Mouse (Mus musculus) small intestine, adult 2 months (tissue): Measurements from ENCODE around the gene Slc7a5. TPM values are rescaled to one million over a fixed set of nuclear protein-coding genes. Genes with fewer than 3 reads are reported as not detected.

Source experiments
- H3K27ac ChIP-seq: fragments of 200-500 bp; 2 replicates; pipeline ENCODE4 v1.5.1; 2012; ENCODE audit warnings: low read depth, low read length, control low read depth, inconsistent platforms; ENCODE audit not compliant: insufficient read depth
- H3K27me3 ChIP-seq: fragments of 200-500 bp; 2 replicates; pipeline ENCODE4 v1.6.1; 2012; ENCODE audit warnings: mild to moderate bottlenecking, moderate library complexity, low read length, inconsistent platforms; ENCODE audit not compliant: control insufficient read depth, insufficient read depth
- H3K36me3 ChIP-seq: fragments of 200-500 bp; 2 replicates; pipeline ENCODE4 v1.6.1; 2012; ENCODE audit warnings: mild to moderate bottlenecking, low read length, control low read depth, inconsistent platforms; ENCODE audit not compliant: control insufficient read depth, insufficient read depth
- H3K4me1 ChIP-seq: fragments of 200-500 bp; 2 replicates; pipeline ENCODE4 v1.6.1; 2012; ENCODE audit warnings: low read length, inconsistent platforms, mixed read lengths; ENCODE audit not compliant: control insufficient read depth, insufficient read depth, insufficient read length
- H3K4me3 ChIP-seq: fragments of 200-500 bp; 2 replicates; pipeline ENCODE4 v1.5.1; 2012; ENCODE audit warnings: low read depth, mild to moderate bottlenecking, control low read depth, inconsistent platforms, low read length, moderate library complexity
- CTCF ChIP-seq: fragments of 200-500 bp; IDR thresholded peaks from 2 replicates; pipeline ENCODE4 v1.5.1; 2012; ENCODE audit warnings: low read depth, mild to moderate bottlenecking, control low read depth, inconsistent platforms, low read length, moderate library complexity, mixed read lengths; ENCODE audit not compliant: insufficient replicate concordance, insufficient read length; ENCODE audit errors: extremely low read depth
- POLR2A ChIP-seq: fragments of 200-500 bp; IDR thresholded peaks from 2 replicates; pipeline ENCODE4 v1.6.1; 2012; ENCODE audit warnings: low read depth, mild to moderate bottlenecking, control low read depth, inconsistent platforms, low read length, moderate library complexity
- WGBS: fragments of 180-500 bp; shearing (Covaris S2); methylation state at CpG from one replicate; pipeline ENCODE4 v1.1.7; 2018; 5-methylcytosine and 5-hydroxymethylcytosine counted together
- polyA plus RNA-seq: library from polyadenylated mRNA; depleted of rRNA; stranded (reverse); fragments of >200 nt; gene quantifications from 2 replicates; pipeline ENCODE4 v1.2.3, GENCODE M21; 2012

The Slc7a5 gene
- polyA plus RNA-seq, 1 experiment: 11.5 TPM

- Histone ChIP-seq H3K27me3 (no peaks in the 10 kb centered on the region), H3K4me1 (peaks cover 12% of the 10 kb centered on the region), H3K36me3 (no peaks in the 10 kb centered on the region), H3K4me3 (peak overlapping the region; percentile 38), H3K27ac (no peak overlapping the region)
- 16% methylated on average over 5 of the region's 5 CpGs for WGBS
- TF ChIP-seq CTCF: no peak
- TF ChIP-seq POLR2A: no peak
Measured at GRCm38 (mm10) chr8:121905864-121906263, 1.6 kb downstream of the Slc7a5 start.

- 16% methylated on average over 1 of the region's 1 CpGs for WGBS
Measured at GRCm38 (mm10) chr8:121905420-121905819, 2.1 kb downstream of the Slc7a5 start.

GRCm38 (mm10) chr8:121904999-121905398, 2.5 kb downstream of the Slc7a5 start:
- no peak overlapping the region for H3K27ac ChIP-seq
- 60% methylated on average over 9 of the region's 9 CpGs for WGBS
- TF ChIP-seq POLR2A (no peak), CTCF (no peak)
- peak overlapping the region; percentile 4; the same call in 1 of the 2 replicates for H3K4me3 ChIP-seq
- no peaks in the 10 kb centered on the region for H3K27me3 ChIP-seq
- peaks cover 12% of the 10 kb centered on the region for H3K4me1 ChIP-seq
- no peaks in the 10 kb centered on the region for H3K36me3 ChIP-seq

More at GRCm38 (mm10) chr8:121905420-121905819, 2.1 kb downstream of the Slc7a5 start:
- Histone ChIP-seq H3K27ac (no peak overlapping the region), H3K27me3 (no peaks in the 10 kb centered on the region), H3K4me1 (peaks cover 12% of the 10 kb centered on the region), H3K4me3 (no peak overlapping the region; the same call in 1 of the 2 replicates), H3K36me3 (no peaks in the 10 kb centered on the region)
- no peak for TF ChIP-seq CTCF
- TF ChIP-seq POLR2A: no peak

DNA sequence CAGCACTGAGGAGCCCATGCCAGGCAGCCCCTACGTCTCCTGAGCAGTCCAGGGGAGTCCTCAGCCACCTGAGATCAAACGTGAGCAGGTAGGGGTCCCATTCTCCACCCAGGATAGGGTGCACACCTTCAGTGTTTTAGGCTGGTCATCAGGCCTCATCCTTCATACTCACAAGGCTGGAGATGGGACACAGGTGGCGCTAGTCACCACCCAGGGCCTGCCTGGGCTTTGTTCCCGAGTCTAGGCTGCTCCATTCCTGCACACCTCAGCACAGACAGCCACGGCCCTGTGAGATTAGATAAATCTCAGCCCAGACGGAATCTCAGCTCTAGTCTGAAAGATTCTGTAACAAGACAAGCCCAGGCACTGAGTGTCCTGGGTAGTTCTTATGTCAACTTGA, 3.5 kb downstream of the Slc7a5 start:
- no peak for TF ChIP-seq CTCF
- no peak for TF ChIP-seq POLR2A
- Histone ChIP-seq H3K36me3 (no peaks in the 10 kb centered on the region), H3K27me3 (no peaks in the 10 kb centered on the region), H3K4me3 (no peak overlapping the region), H3K27ac (no peak overlapping the region), H3K4me1 (peaks cover 12% of the 10 kb centered on the region)
- 55% methylated on average over 6 of the region's 6 CpGs for WGBS

- Histone ChIP-seq H3K27me3 (no peaks in the 10 kb centered on the region), H3K4me1 (peaks cover 26% of the 10 kb centered on the region), H3K36me3 (no peaks in the 10 kb centered on the region), H3K4me3 (no peak overlapping the region), H3K27ac (no peak overlapping the region)
- WGBS: 61% methylated on average over 8 of the region's 8 CpGs
- TF ChIP-seq POLR2A (no peak), CTCF (no peak)
Measured at GRCm38 (mm10) chr8:121901498-121902236, 5.8 kb downstream of the Slc7a5 start.

DNA sequence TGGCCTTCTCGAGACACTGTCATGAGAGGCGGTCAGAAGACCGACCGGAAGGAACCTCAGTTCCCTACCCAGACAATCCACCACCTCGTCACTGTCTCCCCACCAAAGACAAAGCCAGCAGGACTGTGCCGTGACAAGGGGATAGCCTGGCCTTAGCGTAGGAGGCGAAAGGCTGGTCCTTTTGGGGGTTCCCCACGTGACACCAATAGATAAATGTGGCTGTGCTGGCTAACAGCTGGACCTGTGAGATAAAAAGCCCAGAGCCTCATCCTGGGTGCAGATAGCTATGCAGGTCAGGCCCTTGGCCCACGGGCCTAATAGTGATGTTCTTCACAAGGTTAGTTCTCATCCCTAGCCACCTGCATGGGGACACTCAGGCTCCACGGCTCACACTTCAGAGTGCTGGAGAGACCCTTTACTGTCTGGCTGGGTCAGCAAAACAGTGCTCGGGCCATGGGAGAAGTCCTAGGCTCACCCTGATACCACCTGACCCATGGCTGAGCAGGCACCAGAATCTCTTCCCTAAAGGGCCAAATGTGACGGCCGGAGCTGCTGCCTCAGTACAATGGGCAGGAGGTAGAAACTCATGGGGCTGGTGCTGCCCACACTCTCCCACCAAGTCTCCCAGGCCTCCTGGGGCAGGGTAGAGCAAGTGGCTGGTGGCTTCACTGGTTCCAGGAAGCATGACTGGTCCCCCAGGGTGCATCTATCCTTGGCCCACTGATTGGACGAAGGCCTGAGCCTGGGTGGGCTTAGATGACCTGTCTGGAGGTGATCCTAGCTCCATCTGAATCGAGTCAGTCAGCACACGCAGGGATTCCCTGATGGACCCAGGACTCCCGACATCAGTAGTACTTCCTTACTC, 8.1 kb downstream of the Slc7a5 start:
- no peak overlapping the region for H3K27ac ChIP-seq
- no peaks in the 10 kb centered on the region for H3K27me3 ChIP-seq
- TF ChIP-seq POLR2A: no peak
- no peak for TF ChIP-seq CTCF
- 75% methylated on average over 18 of the region's 18 CpGs for whole genome bisulfite sequencing
- no peaks in the 10 kb centered on the region for H3K36me3 ChIP-seq
- no peak overlapping the region for H3K4me3 ChIP-seq
- H3K4me1 ChIP-seq: peaks cover 27% of the 10 kb centered on the region
